Mouse (Mus musculus) bone marrow, adult 2 months (tissue): ENCODE results near the gene Kcnip4. TPM values are rescaled to one million over a fixed set of nuclear protein-coding genes. Genes with fewer than 3 reads are reported as not detected.

Experiments used
- H3K27ac ChIP-seq: fragments of 200-500 bp; 2 replicates; pipeline ENCODE4 v1.5.1; 2012; ENCODE audit warnings: low read depth, mild to moderate bottlenecking, control low read depth, inconsistent platforms, low read length; ENCODE audit not compliant: control insufficient read depth, poor library complexity, insufficient read depth
- H3K4me1 ChIP-seq: fragments of 200-500 bp; 2 replicates; pipeline ENCODE4 v1.6.1; 2011; ENCODE audit warnings: low read length; ENCODE audit not compliant: control insufficient read depth, insufficient read depth
- H3K4me3 ChIP-seq: fragments of 200-500 bp; replicated peaks from 2 replicates; pipeline ENCODE3; 2011; ENCODE audit warnings: mild to moderate bottlenecking, low read depth, low read length, control low read depth; ENCODE audit not compliant: control insufficient read depth
- CTCF ChIP-seq: fragments of 200-500 bp; IDR thresholded peaks from 2 replicates; pipeline ENCODE4 v1.5.1; 2011; ENCODE audit warnings: low read length, control low read depth; ENCODE audit not compliant: control insufficient read depth, insufficient read depth
- POLR2A ChIP-seq: fragments of 200-500 bp; IDR thresholded peaks from 2 replicates; pipeline ENCODE4 v1.6.1; 2011; ENCODE audit warnings: low read depth, mild to moderate bottlenecking, control low read depth, low read length, borderline replicate concordance; ENCODE audit not compliant: control insufficient read depth
- WGBS: fragments of 180-500 bp; shearing (Covaris S2); methylation state at CpG from one replicate; pipeline ENCODE4 v1.1.7; 2018; 5-methylcytosine and 5-hydroxymethylcytosine counted together
- polyA plus RNA-seq: library from polyadenylated mRNA; stranded (reverse); fragments of >200 nt; gene quantifications from 2 replicates; pipeline ENCODE4 v1.2.4, GENCODE M21; 2011; ENCODE audit warnings: low replicate concordance; ENCODE audit not compliant: missing spikeins, insufficient read depth, insufficient read length

Kcnip4 gene
- 1.5 TPM in 1 of 2 replicates, not detected in the other for polyA plus RNA-seq

DNA sequence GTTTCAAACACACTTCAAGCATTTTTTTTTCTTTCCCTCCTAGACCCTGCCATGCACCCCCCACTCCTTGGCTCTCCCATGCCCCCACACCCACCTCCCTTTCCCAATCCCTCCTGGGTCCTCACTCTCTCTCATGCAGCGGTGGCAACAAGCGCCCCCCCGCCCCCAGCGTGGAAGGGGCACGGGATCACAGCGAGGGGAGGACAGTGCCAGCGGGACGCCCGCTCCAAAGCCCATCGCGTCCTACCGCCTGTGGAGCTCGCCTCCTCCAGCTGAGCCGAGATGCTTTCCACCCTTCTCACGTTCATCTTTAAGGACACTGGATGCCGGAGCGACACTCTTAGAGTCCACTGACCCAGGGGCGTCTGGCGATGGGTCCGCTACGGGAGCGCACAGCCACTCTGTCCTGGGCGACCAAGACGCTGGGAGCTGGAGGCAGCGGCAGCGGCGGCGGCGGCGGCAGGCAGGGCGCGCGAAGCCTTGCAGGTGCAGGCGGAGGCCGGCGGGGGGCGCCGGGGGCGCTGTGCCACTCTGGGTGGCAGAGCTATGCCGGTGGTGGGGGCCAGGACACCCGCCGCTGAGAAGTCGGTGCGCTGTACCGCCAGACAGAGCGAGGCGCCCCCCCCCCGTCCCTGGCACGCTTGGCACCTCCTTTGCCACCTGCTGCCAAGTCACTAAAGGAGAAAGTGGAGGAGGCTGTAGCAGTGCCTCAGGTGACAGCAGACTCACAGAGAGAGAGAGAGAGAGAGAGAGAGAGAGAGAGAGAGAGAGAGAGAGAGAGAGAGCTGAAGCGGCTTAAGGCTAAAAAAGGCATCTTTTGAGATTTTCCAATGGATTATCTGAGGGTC is at the start of gene Kcnip4:
TSS of gene Kcnip4 (minus strand) at position 514 of the 848 bp plus-strand sequence.
- H3K27ac ChIP-seq: no peak within 1 kb of the TSS
- H3K4me1 ChIP-seq: no peaks in the 10 kb centered on the region
- WGBS: 6% methylated on average over 50 of the region's 50 CpGs
- no peak within 1 kb of the TSS for H3K4me3 ChIP-seq
- TF ChIP-seq POLR2A (no peak), CTCF (no peak)

DNA sequence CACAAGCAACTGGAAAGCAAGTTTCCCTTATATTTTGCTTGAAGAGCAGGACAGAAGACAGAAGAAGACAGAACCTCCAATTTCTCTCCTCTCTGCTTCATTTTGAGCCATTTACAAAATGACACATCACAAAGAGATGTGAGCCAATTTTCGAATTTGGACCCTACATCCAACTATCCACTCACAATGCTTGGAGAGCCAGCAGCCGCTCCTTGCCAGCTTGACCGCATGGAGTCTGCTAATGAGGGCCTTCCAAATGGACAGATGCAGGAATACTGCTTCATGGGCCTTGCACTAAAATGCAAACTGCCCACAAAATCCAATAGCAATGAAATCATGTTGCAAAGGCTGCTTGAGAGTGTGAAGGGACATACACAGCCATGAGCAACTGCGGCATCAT is 47.2 kb upstream of the Kcnip4 start:
- H3K27ac ChIP-seq: no peak overlapping the region
- H3K4me1 ChIP-seq: no peaks in the 10 kb centered on the region
- 67% methylated on average over 4 of the region's 4 CpGs for WGBS
- no peak for TF ChIP-seq CTCF
- no peak for TF ChIP-seq POLR2A
- no peak overlapping the region for H3K4me3 ChIP-seq

DNA sequence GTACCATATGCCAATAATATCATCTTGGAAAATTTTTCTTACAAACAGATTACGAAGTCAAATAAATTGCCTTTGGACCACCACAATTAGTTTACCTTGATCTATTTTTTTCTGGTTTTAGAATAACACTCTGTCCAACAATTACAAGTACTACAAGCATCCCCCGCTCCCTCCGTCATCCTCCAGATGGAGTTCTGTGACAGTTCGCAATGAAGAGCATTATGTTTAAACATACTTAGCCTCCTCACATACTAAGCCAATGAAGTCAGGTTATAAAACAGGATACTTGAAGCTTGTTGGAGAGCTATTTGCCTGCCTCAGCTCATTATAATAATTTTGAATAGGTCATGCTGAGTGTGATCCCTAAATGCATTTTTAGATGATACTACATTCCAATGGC is 39.0 kb upstream of the Kcnip4 start:
- no peaks in the 10 kb centered on the region for H3K4me1 ChIP-seq
- H3K4me3 ChIP-seq: no peak overlapping the region
- no peak overlapping the region for H3K27ac ChIP-seq
- TF ChIP-seq CTCF (no peak), POLR2A (no peak)
- WGBS: 84% methylated on average over 4 of the region's 4 CpGs

DNA sequence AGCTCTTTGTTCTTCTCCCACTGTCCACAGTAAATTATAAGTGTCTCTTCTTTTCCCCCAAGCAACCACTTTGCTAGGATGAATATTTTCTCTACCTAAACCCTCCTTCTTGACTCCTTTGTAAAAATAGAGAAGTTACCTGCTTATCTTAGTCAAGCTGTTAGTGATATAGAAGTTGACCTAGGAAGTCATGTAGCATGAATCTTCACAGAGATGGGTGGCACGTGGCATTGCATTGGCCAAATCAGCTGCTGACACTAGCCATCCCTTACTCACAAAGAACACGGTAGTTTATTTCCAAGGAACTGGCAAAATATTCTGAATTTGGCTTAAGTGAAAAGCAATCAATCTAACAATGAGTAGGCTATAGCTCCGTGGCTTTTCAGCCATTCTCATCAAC is 32.7 kb upstream of the Kcnip4 start:
- TF ChIP-seq POLR2A: no peak
- no peak for TF ChIP-seq CTCF
- H3K4me3 ChIP-seq: no peak overlapping the region
- H3K27ac ChIP-seq: no peak overlapping the region
- WGBS: 66% methylated on average over 3 of the region's 3 CpGs
- H3K4me1 ChIP-seq: no peaks in the 10 kb centered on the region

DNA sequence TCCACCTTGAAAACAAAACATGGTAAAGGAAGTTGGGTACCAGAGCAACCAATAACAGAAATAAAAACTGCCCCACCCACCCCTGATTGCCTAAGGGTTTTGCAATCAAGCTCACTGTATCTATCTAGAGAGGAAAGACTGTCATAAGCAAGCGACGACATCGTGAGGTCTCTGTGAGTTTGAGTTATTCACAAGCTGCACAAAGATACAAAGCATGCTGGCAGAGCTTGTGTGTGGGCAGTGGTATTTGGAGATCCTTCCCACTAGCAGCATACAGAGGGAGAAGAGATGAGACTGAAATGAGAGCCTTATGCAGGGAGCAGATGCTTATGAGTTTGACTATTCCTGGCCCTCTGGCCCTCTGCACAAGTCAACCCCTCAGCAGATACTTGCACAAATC is 23.2 kb upstream of the Kcnip4 start:
- H3K4me1 ChIP-seq: no peaks in the 10 kb centered on the region
- TF ChIP-seq POLR2A (no peak), CTCF (no peak)
- no peak overlapping the region for H3K4me3 ChIP-seq
- WGBS: 86% methylated on average over 3 of the region's 3 CpGs
- H3K27ac ChIP-seq: no peak overlapping the region

DNA sequence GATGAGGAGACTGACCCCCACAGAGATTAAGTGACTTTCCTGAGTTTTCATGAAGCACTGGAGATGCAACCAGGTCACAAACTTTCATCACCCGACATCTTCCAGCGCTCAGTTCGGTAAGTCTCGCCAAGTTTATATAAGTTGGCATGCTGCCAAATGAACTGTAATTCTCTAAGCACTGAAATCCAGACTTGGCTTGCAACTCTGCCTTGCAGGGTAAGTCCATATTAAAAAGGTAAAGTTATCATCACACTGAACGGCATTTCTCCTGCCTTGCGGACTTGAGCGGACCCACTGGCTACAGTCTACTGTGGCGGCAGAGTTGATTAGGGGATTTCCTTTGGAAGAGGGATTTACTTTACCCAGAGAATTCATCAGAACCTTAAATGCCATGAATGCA is 4.7 kb upstream of the Kcnip4 start:
- WGBS: 89% methylated on average over 8 of the region's 8 CpGs
- no peak overlapping the region for H3K4me3 ChIP-seq
- TF ChIP-seq CTCF: no peak
- no peak for TF ChIP-seq POLR2A
- no peak overlapping the region for H3K27ac ChIP-seq
- H3K4me1 ChIP-seq: no peaks in the 10 kb centered on the region

DNA sequence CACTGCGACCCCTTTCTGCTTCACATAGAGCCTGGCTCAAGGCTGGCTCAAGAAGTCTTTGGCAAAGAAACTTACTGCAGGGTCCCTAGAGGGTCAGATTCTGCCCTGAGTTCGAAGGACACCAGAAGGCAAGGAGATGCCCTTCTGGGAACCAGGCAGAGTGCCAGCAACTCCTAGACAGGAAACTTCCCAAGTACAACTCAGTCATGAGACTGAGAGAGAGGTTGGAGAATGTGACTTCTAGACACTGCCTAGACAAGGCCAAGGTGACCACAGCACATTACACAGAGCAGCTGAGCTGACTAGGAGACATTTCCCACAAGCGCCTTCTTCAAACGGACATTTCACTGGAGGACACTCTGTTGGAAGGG is 520 bp upstream of the Kcnip4 start:
- TF ChIP-seq POLR2A: no peak
- no peak for TF ChIP-seq CTCF
- H3K27ac ChIP-seq: no peak overlapping the region

DNA sequence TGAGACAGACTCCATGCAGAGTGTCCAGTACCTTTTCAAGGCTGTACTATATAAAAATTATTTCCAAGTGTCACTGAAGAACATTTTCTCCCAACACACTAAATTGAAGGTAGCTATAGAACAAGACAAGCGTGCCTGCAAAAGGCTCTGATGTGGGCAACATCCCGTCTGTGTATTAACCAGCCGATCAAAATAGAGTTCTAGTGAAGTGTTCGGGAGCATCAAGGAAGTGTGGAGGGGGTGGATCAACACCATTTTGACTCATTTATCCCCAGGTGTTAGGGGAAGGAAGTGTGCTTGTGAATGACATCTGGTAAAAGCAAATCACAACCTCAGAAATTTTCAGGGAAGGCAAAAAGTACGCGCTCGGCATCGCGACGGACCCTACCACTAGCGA is 712 bp downstream of the Kcnip4 start:
- no peak overlapping the region for H3K27ac ChIP-seq
- no peak overlapping the region for H3K4me3 ChIP-seq
- 11% methylated on average over 11 of the region's 11 CpGs for WGBS
- H3K4me1 ChIP-seq: no peaks in the 10 kb centered on the region
- TF ChIP-seq POLR2A (no peak), CTCF (no peak)

More for the DNA sequence above, 520 bp upstream of the Kcnip4 start:
- no peaks in the 10 kb centered on the region for H3K4me1 ChIP-seq
- WGBS: 65% methylated on average over 4 of the region's 4 CpGs
- H3K4me3 ChIP-seq: no peak overlapping the region
